Mouse (Mus musculus): ENCODE measurements around the gene Traf2. TPM values are rescaled to one million over a fixed set of nuclear protein-coding genes. Genes with fewer than 3 reads are reported as not detected.

Traf2 gene
- total and polyA plus RNA-seq, 2 experiments from 2014 or later = 9.2 to 9.6 TPM

- ATAC-seq = no peak
- Histone ChIP-seq H3K4me2 (ENCODE audit: low read depth) (no peak overlapping the region), H3K27me3 (ENCODE audit: insufficient read depth, low read length) (no peaks in the 10 kb centered on the region), H3K4me1 (ENCODE audit: insufficient read depth) (peaks cover 9% of the 10 kb centered on the region), H3K9me3 (ENCODE audit: low read length) (no peaks in the 10 kb centered on the region), H3K27ac (ENCODE audit: low read depth, low read length) (no peak overlapping the region), H3K9ac (no peak overlapping the region), H3K4me3 (ENCODE audit: low read depth, low read length) (no peak overlapping the region), H3K36me3 (ENCODE audit: insufficient read depth) (peaks cover 35% of the 10 kb centered on the region)
- DNase-seq = no peak
- WGBS = 87% methylated on average over 3 of the region's 3 CpGs
- no peak for TF ChIP-seq CTCF (IDR thresholded peaks at IDR 0.05; ENCODE audit: low read depth)
Measured at GRCm38 (mm10) chr2:25502726-25503125, 44.0 kb downstream of the Traf2 start.

GRCm38 (mm10) chr2:25501593-25502486 lies 44.9 kb downstream of the Traf2 start, which contains the start of gene C8g:
Gene C8g, minus strand, starts transcription at chr2:25501719.
- Histone ChIP-seq H3K4me3 (ENCODE audit: low read depth, low read length) (peak within 1 kb of the TSS; percentile 71), H3K27ac (ENCODE audit: low read depth, low read length) (peak within 1 kb of the TSS; percentile 65), H3K36me3 (ENCODE audit: insufficient read depth) (peaks cover 35% of the 10 kb centered on the region), H3K4me1 (ENCODE audit: insufficient read depth) (peaks cover 9% of the 10 kb centered on the region), H3K9me3 (ENCODE audit: low read length) (no peaks in the 10 kb centered on the region), H3K27me3 (ENCODE audit: insufficient read depth, low read length) (no peaks in the 10 kb centered on the region), H3K9ac (peak within 1 kb of the TSS; percentile 95), H3K4me2 (ENCODE audit: low read depth) (peak within 1 kb of the TSS; percentile 97)
- DNase-seq (no peak), ATAC-seq (no peak)
- 74% methylated on average over 20 of the region's 20 CpGs for WGBS
- no peak for TF ChIP-seq CTCF (IDR thresholded peaks at IDR 0.05; ENCODE audit: low read depth)

- H3K27me3 ChIP-seq (ENCODE audit: insufficient read depth, low read length) = no peaks in the 10 kb centered on the region
- ATAC-seq (peak; percentile 95), DNase-seq (peak; percentile 97)
- peak within 1 kb of the TSS; percentile 65 for H3K27ac ChIP-seq (ENCODE audit: low read depth, low read length)
- 2% methylated on average over 31 of the region's 44 CpGs for WGBS
- H3K4me1 ChIP-seq (ENCODE audit: insufficient read depth) = peaks cover 9% of the 10 kb centered on the region
- H3K4me2 ChIP-seq (ENCODE audit: low read depth) = peak within 1 kb of the TSS; percentile 97
- TF ChIP-seq CTCF (IDR thresholded peaks at IDR 0.05; ENCODE audit: low read depth) = no peak
- peak within 1 kb of the TSS; percentile 95 for H3K9ac ChIP-seq
- peaks cover 34% of the 10 kb centered on the region for H3K36me3 ChIP-seq (ENCODE audit: insufficient read depth)
- peak within 1 kb of the TSS; percentile 71 for H3K4me3 ChIP-seq (ENCODE audit: low read depth, low read length)
- no peaks in the 10 kb centered on the region for H3K9me3 ChIP-seq (ENCODE audit: low read length)
Measured at GRCm38 (mm10) chr2:25500576-25501405, 45.9 kb downstream of the Traf2 start, which contains the start of gene Fbxw5. Gene Fbxw5, plus strand, starts transcription at chr2:25500750.

GRCm38 (mm10) chr2:25500071-25500575 lies 46.6 kb downstream of the Traf2 start:
- Histone ChIP-seq H3K4me2 (ENCODE audit: low read depth) (peak overlapping the region; percentile 57), H3K4me3 (ENCODE audit: low read depth, low read length) (peak overlapping the region; percentile 71), H3K27me3 (ENCODE audit: insufficient read depth, low read length) (no peaks in the 10 kb centered on the region), H3K27ac (ENCODE audit: low read depth, low read length) (no peak overlapping the region; the same call in 1 of the 2 replicates), H3K9ac (peak overlapping the region; percentile 95), H3K36me3 (ENCODE audit: insufficient read depth) (peaks cover 29% of the 10 kb centered on the region), H3K9me3 (ENCODE audit: low read length) (no peaks in the 10 kb centered on the region), H3K4me1 (ENCODE audit: insufficient read depth) (peaks cover 9% of the 10 kb centered on the region)
- ATAC-seq = no peak
- 72% methylated on average over 6 of the region's 6 CpGs for whole genome bisulfite sequencing
- TF ChIP-seq CTCF (IDR thresholded peaks at IDR 0.05; ENCODE audit: low read depth) = no peak
- no peak for DNase-seq

- Histone ChIP-seq H3K9ac (no peak overlapping the region), H3K4me2 (ENCODE audit: low read depth) (no peak overlapping the region), H3K36me3 (ENCODE audit: insufficient read depth) (peaks cover 16% of the 10 kb centered on the region; the same call in 1 of the 2 replicates), H3K27ac (ENCODE audit: low read depth, low read length) (no peak overlapping the region), H3K27me3 (ENCODE audit: insufficient read depth, low read length) (no peaks in the 10 kb centered on the region), H3K9me3 (ENCODE audit: low read length) (no peaks in the 10 kb centered on the region), H3K4me3 (ENCODE audit: low read depth, low read length) (no peak overlapping the region), H3K4me1 (ENCODE audit: insufficient read depth) (peaks cover 9% of the 10 kb centered on the region)
- ATAC-seq (no peak), DNase-seq (no peak)
- 69% methylated on average over 15 of the region's 15 CpGs for WGBS
- TF ChIP-seq CTCF (IDR thresholded peaks at IDR 0.05; ENCODE audit: low read depth) = no peak
Measured at GRCm38 (mm10) chr2:25498622-25499478, 47.9 kb downstream of the Traf2 start.
